Mouse (Mus musculus) stomach, embryonic 16.5 days (tissue): ENCODE measurements around the gene C2cd5. TPM values are rescaled to one million over a fixed set of nuclear protein-coding genes. Genes with fewer than 3 reads are reported as not detected.

ENCODE experiments used
- ATAC-seq: fragments of 200-750 bp; cut with Nextera tagmentation; 2 replicates; pipeline ENCODE4 v1.8.0; 2017; ENCODE audit warnings: moderate number of reproducible peaks, moderate TSS enrichment; ENCODE audit not compliant: insufficient read depth, low FRiP score
- H3K27ac ChIP-seq: fragments of 300-500 bp; sonication (generic); 2 replicates; pipeline ENCODE4 v1.5.1; 2014; ENCODE audit warnings: low read length
- H3K27me3 ChIP-seq: fragments of 300-500 bp; sonication (generic); 2 replicates; pipeline ENCODE4 v1.6.1; 2014; ENCODE audit warnings: low read length, control low read depth, mixed read lengths; ENCODE audit not compliant: control insufficient read depth, insufficient read depth
- H3K36me3 ChIP-seq: fragments of 300-500 bp; sonication (generic); 2 replicates; pipeline ENCODE4 v1.6.1; 2014; ENCODE audit warnings: low read length; ENCODE audit not compliant: control insufficient read depth, insufficient read depth
- H3K4me1 ChIP-seq: fragments of 300-500 bp; sonication (generic); 2 replicates; pipeline ENCODE4 v1.6.1; 2014; ENCODE audit warnings: low read length, control low read depth, mixed read lengths; ENCODE audit not compliant: control insufficient read depth, insufficient read depth
- H3K4me2 ChIP-seq: fragments of 300-500 bp; sonication (generic); 2 replicates; pipeline ENCODE4 v1.6.1; 2014; ENCODE audit warnings: low read depth, low read length, mixed read lengths
- H3K4me3 ChIP-seq: fragments of 300-500 bp; sonication (generic); replicated peaks from 2 replicates; pipeline ENCODE4 v1.5.1; 2014; ENCODE audit warnings: mild to moderate bottlenecking, low read length
- H3K9ac ChIP-seq: fragments of 300-500 bp; sonication (generic); 2 replicates; pipeline ENCODE4 v1.6.1; 2014; ENCODE audit warnings: low read length
- H3K9me3 ChIP-seq: fragments of 300-500 bp; sonication (generic); replicated peaks from 2 replicates; pipeline ENCODE4 v1.6.1; 2016; ENCODE audit warnings: low read length, control low read depth; ENCODE audit not compliant: control insufficient read depth
- WGBS: fragments of 180-500 bp; shearing (Covaris S2); extraction: QIAGEN DNeasy Blood & Tissue Kit; methylation state at CpG from one replicate; pipeline ENCODE4 v1.1.7; 2014; 5-methylcytosine and 5-hydroxymethylcytosine counted together
- polyA plus RNA-seq: library from polyadenylated mRNA; unstranded; fragments of >200 nt; fragmentation: Nextera tagmentation; extraction: Ambion mirVana; gene quantifications from 2 replicates; pipeline ENCODE4 v1.2.1, GENCODE M21; 2015

C2cd5 gene
- polyA plus RNA-seq, 1 experiment from 2014 or later = 23.5 TPM

- H3K4me1 ChIP-seq = no peaks in the 10 kb centered on the region
- no peaks in the 10 kb centered on the region for H3K36me3 ChIP-seq
- no peak overlapping the region for H3K4me3 ChIP-seq
- no peaks in the 10 kb centered on the region for H3K9me3 ChIP-seq
- H3K4me2 ChIP-seq = no peak overlapping the region
- no peak overlapping the region for H3K27ac ChIP-seq
- peaks cover 21% of the 10 kb centered on the region for H3K27me3 ChIP-seq
- H3K9ac ChIP-seq = no peak overlapping the region
- no peak for ATAC-seq
- WGBS = 66% methylated on average over 9 of the region's 9 CpGs
Measured at GRCm38 (mm10) chr6:142961721-142962455, 138.1 kb downstream of the C2cd5 start.

Other genes starting within 250 kb of the C2cd5 start
- 1.1 TPM in 2 replicates for gene St8sia1, start 135.7 kb downstream of the C2cd5 start, polyA plus RNA-seq
- 16.1 and 16.3 TPM in 2 replicates for gene Etnk1, start 67.1 kb upstream of the C2cd5 start, polyA plus RNA-seq